Mouse (Mus musculus): ENCODE results near the gene Tgfbr3. TPM values are rescaled to one million over a fixed set of nuclear protein-coding genes. Genes with fewer than 3 reads are reported as not detected.

Gene Tgfbr3
- total RNA-seq, 2 experiments from 2014 or later = 17.1 to 18.3 TPM

GRCm38 (mm10) chr5:107062229-107062852, 227.1 kb downstream of the Tgfbr3 start:
- intact Hi-C loops (cut with DNase I) = no loop called here
- no peak for DNase-seq

GRCm38 (mm10) chr5:107059514-107059913, 229.9 kb downstream of the Tgfbr3 start:
- no peak for DNase-seq
- intact Hi-C loops (cut with DNase I) = no loop called here

- intact Hi-C loops (cut with DNase I) = no loop called here
- DNase-seq = no peak
Measured at GRCm38 (mm10) chr5:107058642-107059041, 230.8 kb downstream of the Tgfbr3 start.

Other genes starting within 250 kb of the Tgfbr3 start
- 1 to 10 TPM; 1.9 to 2.3 TPM for gene Brdt, start 41.5 kb upstream of the Tgfbr3 start, total RNA-seq (2021)
- 1 to 10 TPM in 1 of 2 experiments, under 1 TPM in 1; 0.47 to 1.1 TPM for gene Ephx4, start 113.1 kb upstream of the Tgfbr3 start, total RNA-seq (2021)
- not detected for gene Lpcat2b, start 141.9 kb upstream of the Tgfbr3 start, total RNA-seq (2021)
- gene Btbd8, start 148.4 kb upstream of the Tgfbr3 start, total RNA-seq (2021) = 1 to 10 TPM; 5.9 to 9.0 TPM
- gene Gm42669, start 218.0 kb upstream of the Tgfbr3 start, total RNA-seq (2021) = not detected
- not detected for gene 1700028K03Rik, start 245.1 kb upstream of the Tgfbr3 start, total RNA-seq (2021)